Mouse (Mus musculus) CH12.LX (cell line): ENCODE data around the gene Lrrc74b. TPM values are rescaled to one million over a fixed set of nuclear protein-coding genes. Genes with fewer than 3 reads are reported as not detected.

Experiments
- DNase-seq: peaks from one replicate; pipeline ENCODE4 v3.0.0-alpha.2; 2013; ENCODE audit errors: extremely low read depth
- H3K27ac ChIP-seq: 2 replicates; pipeline ENCODE4 v1.5.1; 2012; ENCODE audit warnings: low read depth, mild to moderate bottlenecking, control low read depth, moderate library complexity; ENCODE audit not compliant: insufficient read depth
- H3K27me3 ChIP-seq: replicated peaks from 2 replicates; pipeline ENCODE3; 2012; ENCODE audit warnings: inconsistent platforms
- H3K36me3 ChIP-seq, 2 experiments: replicated peaks in 1 of 2; 2 replicates each; pipeline versions ENCODE3 to v1.6.1; 2012; ENCODE audit warnings: inconsistent platforms in 1 of 2, low read length in 1 of 2, mild to moderate bottlenecking in 1 of 2, mixed read lengths in 1 of 2, moderate library complexity in 1 of 2; ENCODE audit not compliant: control insufficient read depth in 1 of 2, insufficient read depth in 1 of 2
- H3K4me1 ChIP-seq, 2 experiments: 2 replicates each; pipeline ENCODE4 v1.6.1; 2012; ENCODE audit warnings: inconsistent platforms in 1 of 2, moderate library complexity in 1 of 2; ENCODE audit not compliant: insufficient read depth in 2 of 2, control insufficient read depth in 1 of 2
- H3K4me2 ChIP-seq: 2 replicates; pipeline ENCODE4 v1.6.1; 2012; ENCODE audit warnings: low read depth, mild to moderate bottlenecking, control low read depth; ENCODE audit not compliant: poor library complexity, insufficient read depth, severe bottlenecking
- H3K4me3 ChIP-seq, 3 experiments: fragments of 150-350 bp in 1 of 3; sonication (generic) in 1 of 3; replicated peaks in 1 of 3; 2 replicates each; pipeline versions ENCODE3 to v1.5.1; 2011 to 2012; ENCODE audit warnings: low read depth in 2 of 3, low read length in 2 of 3, mild to moderate bottlenecking in 2 of 3, moderate library complexity in 2 of 3, control low read depth in 1 of 3, improper control_type of control experiment in 1 of 3, inconsistent platforms in 1 of 3, mixed read lengths in 1 of 3; ENCODE audit not compliant: poor library complexity in 1 of 3
- H3K79me2 ChIP-seq: replicated peaks from 2 replicates; pipeline ENCODE4 v1.6.1; 2012; ENCODE audit warnings: mild to moderate bottlenecking, moderate library complexity; ENCODE audit not compliant: control insufficient read depth, poor library complexity, insufficient read depth, severe bottlenecking; ENCODE audit errors: extremely low read depth
- H3K9ac ChIP-seq: 2 replicates; pipeline ENCODE4 v1.6.1; 2012; ENCODE audit warnings: low read depth, mild to moderate bottlenecking, control low read depth, moderate library complexity; ENCODE audit not compliant: insufficient read depth
- H3K9me3 ChIP-seq: replicated peaks from 2 replicates; pipeline ENCODE3; 2012; ENCODE audit warnings: low read length, inconsistent platforms, mixed read lengths
- CHD1 ChIP-seq: IDR thresholded peaks from 2 replicates; pipeline ENCODE4 v1.6.1; 2012; ENCODE audit warnings: low read depth, low read length, improper control_type of control experiment, inconsistent platforms
- CHD2 ChIP-seq: IDR thresholded peaks from 2 replicates; pipeline ENCODE4 v1.6.1; 2011; ENCODE audit warnings: low read length, improper control_type of control experiment
- CTCF ChIP-seq, 2 experiments: IDR thresholded peaks in 1 of 2; conservative IDR thresholded peaks in 1 of 2; 2 replicates each; pipeline ENCODE4 v1.5.1; 2011 to 2012; ENCODE audit warnings: low read depth in 2 of 2, low read length in 2 of 2, improper control_type of control experiment in 1 of 2, inconsistent platforms in 1 of 2, mild to moderate bottlenecking in 1 of 2, moderate library complexity in 1 of 2
- EP300 ChIP-seq: IDR thresholded peaks from 2 replicates; pipeline ENCODE4 v1.6.1; 2011; ENCODE audit warnings: low read length, improper control_type of control experiment
- HCFC1 ChIP-seq: IDR thresholded peaks from 2 replicates; pipeline ENCODE4 v1.6.1; 2012; ENCODE audit warnings: low read depth, mild to moderate bottlenecking, inconsistent platforms, low read length, improper control_type of control experiment
- KAT2A ChIP-seq: IDR thresholded peaks from 2 replicates; pipeline ENCODE4 v1.6.1; 2012; ENCODE audit warnings: low read length, improper control_type of control experiment, inconsistent platforms; ENCODE audit not compliant: insufficient replicate concordance
- MAX ChIP-seq: IDR thresholded peaks from 2 replicates; pipeline ENCODE4 v1.6.1; 2011; ENCODE audit warnings: low read length, improper control_type of control experiment
- NRF1 ChIP-seq: IDR thresholded peaks from 2 replicates; pipeline ENCODE4 v1.6.1; 2014; ENCODE audit warnings: low read depth, mild to moderate bottlenecking, inconsistent platforms, low read length, improper control_type of control experiment, moderate library complexity
- POLR2A ChIP-seq: IDR thresholded peaks from 2 replicates; pipeline ENCODE4 v1.6.1; 2011; ENCODE audit warnings: low read depth, mild to moderate bottlenecking, improper control_type of control experiment, low read length
- POLR2AphosphoS2 ChIP-seq: IDR thresholded peaks from 2 replicates; pipeline ENCODE4 v1.6.1; 2011; ENCODE audit warnings: low read depth, low read length, improper control_type of control experiment
- SIN3A ChIP-seq: IDR thresholded peaks from 2 replicates; pipeline ENCODE4 v1.6.1; 2012; ENCODE audit warnings: low read length, improper control_type of control experiment, inconsistent platforms
- SMC3 ChIP-seq: IDR thresholded peaks from 2 replicates; pipeline ENCODE4 v1.6.1; 2011; ENCODE audit warnings: low read depth, low read length, improper control_type of control experiment
- TBP ChIP-seq: conservative IDR thresholded peaks from 2 replicates; pipeline ENCODE4 v1.6.1; 2011; ENCODE audit warnings: low read depth, low read length, improper control_type of control experiment
- USF1 ChIP-seq: IDR thresholded peaks from 2 replicates; pipeline ENCODE4 v1.6.1; 2014; ENCODE audit warnings: low read depth, mild to moderate bottlenecking, inconsistent platforms, low read length, improper control_type of control experiment
- USF2 ChIP-seq: conservative IDR thresholded peaks from 2 replicates; pipeline ENCODE4 v1.6.1; 2011; ENCODE audit warnings: low read depth, low read length, improper control_type of control experiment
- ZC3H11A ChIP-seq: IDR thresholded peaks from 2 replicates; pipeline ENCODE4 v1.6.1; 2012; ENCODE audit warnings: low read depth, mild to moderate bottlenecking, inconsistent platforms, low read length, improper control_type of control experiment
- dilution Hi-C: fragments of 300-500 bp; cut with MboI; formaldehyde crosslinking; loops from 2 replicates; pipeline ENCODE4 v1.14.3; 2020; ENCODE audit warnings: low sequenced_read_pairs; ENCODE audit not compliant: extremely low pct_unique_long_range_greater_than_20kb, extremely low pct_ligation_motif_present
- in situ Hi-C: fragments of 300-500 bp; cut with MboI; formaldehyde crosslinking; loops from 3 replicates; pipeline ENCODE4 v1.14.3; 2019; ENCODE audit warnings: low sequenced_read_pairs, low pct_ligation_motif_present, low pct_unique_long_range_greater_than_20kb, mixed read lengths
- polyA plus RNA-seq: library from polyadenylated mRNA; unstranded; fragments of >175 nt; gene quantifications from 2 replicates; pipeline ENCODE4 v1.2.1, GENCODE M21; 2012; ENCODE audit warnings: low read depth; ENCODE audit not compliant: insufficient read length
- total RNA-seq, 2 experiments: library from RNA; depleted of rRNA; stranded (reverse); fragments of 300-350 nt in 1 of 2; fragments of >200 nt in 1 of 2; gene quantifications; 2 replicates each; pipeline ENCODE4 v1.2.3; 2012 to 2014

The Lrrc74b gene
- total and polyA plus RNA-seq, 3 experiments = 0.17 TPM; not detected in 2

- in situ Hi-C loops (no loop called here), dilution Hi-C loops (no loop called here)
- Histone ChIP-seq H3K27me3 (no peaks in the 10 kb centered on the region), H3K36me3 (peaks cover 95 to 98% of the 10 kb centered on the region in 2 experiments), H3K9ac (no peak overlapping the region), H3K4me3 (no peak overlapping the region), H3K9me3 (no peaks in the 10 kb centered on the region), H3K79me2 (no peaks in the 10 kb centered on the region; the same call in 1 of the 2 replicates), H3K4me1 (peaks cover 5 to 29% of the 10 kb centered on the region in 2 experiments; a peak in 3 of 4 replicates), H3K27ac (no peak overlapping the region), H3K4me2 (no peak overlapping the region)
- no peak for TF ChIP-seq USF2
- TF ChIP-seq EP300 = no peak
- TF ChIP-seq CHD2 = no peak
- TF ChIP-seq SIN3A = no peak
- TF ChIP-seq USF1 = no peak
- no peak for TF ChIP-seq POLR2AphosphoS2
- TF ChIP-seq KAT2A = no peak
- DNase-seq = no peak
These were observed 36.9 kb downstream of the Lrrc74b start for GRCm38 (mm10) chr16:17524156-17524555.

- H3K4me3 ChIP-seq = no peak overlapping the region
- no peak overlapping the region for H3K9ac ChIP-seq
- H3K4me2 ChIP-seq = no peak overlapping the region
- no peaks in the 10 kb centered on the region for H3K4me1 ChIP-seq
- in situ Hi-C loops = no loop called here
- H3K27me3 ChIP-seq = no peaks in the 10 kb centered on the region
- no peak for TF ChIP-seq MAX
- TF ChIP-seq POLR2A = no peak
- TF ChIP-seq ZC3H11A = no peak
- TF ChIP-seq, all 38 proteins: peak for 0
- Histone ChIP-seq H3K9me3 (no peaks in the 10 kb centered on the region), H3K27ac (no peak overlapping the region), H3K79me2 (no peaks in the 10 kb centered on the region), H3K36me3 (peaks cover 91 to 92% of the 10 kb centered on the region in 2 experiments)
- DNase-seq = no peak
- dilution Hi-C loops = no loop called here
These were observed 42.1 kb downstream of the Lrrc74b start for GRCm38 (mm10) chr16:17518910-17519309.

- no peak overlapping the region for H3K9ac ChIP-seq
- peaks cover 7 to 29% of the 10 kb centered on the region in 2 experiments for H3K4me1 ChIP-seq
- dilution Hi-C loops = no loop called here
- H3K4me2 ChIP-seq = no peak overlapping the region
- peaks cover 2% of the 10 kb centered on the region for H3K27me3 ChIP-seq
- TF ChIP-seq CTCF (conservative IDR thresholded peaks at IDR 0.05 in 1 of 2, IDR thresholded peaks at IDR 0.05 in 1 of 2; ENCODE audit: low read depth in 2 of 2, low read length in 2 of 2) = no peak
- no peak for TF ChIP-seq NRF1
- TF ChIP-seq CHD1 = no peak
- no peak for TF ChIP-seq POLR2AphosphoS2
- no peak for TF ChIP-seq HCFC1
- no peak for TF ChIP-seq TBP
- TF ChIP-seq USF1 = no peak
- TF ChIP-seq SMC3 = no peak
- TF ChIP-seq ZC3H11A = no peak
- TF ChIP-seq, all 38 proteins: peak for 0
- in situ Hi-C loops = no loop called here
- Histone ChIP-seq H3K27ac (no peak overlapping the region), H3K36me3 (peaks cover 49 to 56% of the 10 kb centered on the region in 2 experiments), H3K9me3 (no peaks in the 10 kb centered on the region), H3K79me2 (peaks cover 5% of the 10 kb centered on the region; the same call in 1 of the 2 replicates), H3K4me3 (no peak overlapping the region)
- DNase-seq = no peak
These were observed 49.6 kb downstream of the Lrrc74b start for GRCm38 (mm10) chr16:17511431-17511830.
